Mouse (Mus musculus) embryo, embryonic 11 days (tissue): Measurements from ENCODE around the gene Slc35e4.
"Not testable (repeated sequence)": the region's sequence is repeated elsewhere in the genome, so short reads cannot be mapped to it uniquely, and the experiment has no call there.

Experiments
- DNase-seq: peaks from one replicate; pipeline ENCODE4 v3.0.0-alpha.2; 2015

The Slc35e4 gene

DNA sequence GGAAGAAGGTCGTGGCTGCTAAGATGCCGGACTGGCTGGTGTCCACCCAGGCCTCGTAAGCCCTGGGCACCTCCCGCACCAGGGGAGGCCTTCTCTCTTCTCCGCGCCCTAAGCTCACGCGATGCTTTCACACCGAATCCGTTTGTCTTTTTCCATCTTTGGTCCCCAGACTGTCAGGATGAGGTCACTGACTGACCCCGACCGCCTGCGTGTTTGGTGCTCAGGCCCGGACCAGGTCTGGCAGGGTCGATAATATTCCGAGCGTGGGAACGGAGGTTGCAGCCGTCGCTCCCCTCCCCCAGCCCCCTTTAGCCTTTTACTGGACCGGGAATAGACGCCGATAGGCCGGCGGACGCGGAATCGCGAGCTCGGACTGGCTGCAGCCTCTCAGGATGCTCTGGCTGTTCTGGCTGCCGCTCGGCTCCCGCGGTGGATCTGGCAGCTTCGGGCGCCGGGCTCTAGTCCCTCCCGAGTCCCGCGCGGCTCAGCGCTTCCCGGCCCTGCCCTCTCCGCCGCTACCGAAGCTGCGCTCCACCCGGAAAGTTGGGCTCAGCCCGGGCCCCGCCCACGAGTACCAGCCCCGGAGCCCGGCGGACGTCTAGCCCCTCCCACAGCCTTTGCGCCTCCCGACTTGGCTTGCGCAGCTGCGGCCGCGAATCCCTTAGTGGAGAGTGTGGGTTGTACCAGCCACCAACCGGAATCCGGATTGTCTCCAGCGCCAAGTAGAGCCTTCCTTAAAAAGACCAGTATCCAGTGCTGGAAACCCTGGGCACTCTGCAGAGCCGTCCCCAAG is 952 bp downstream of the Slc35e4 start:
- peak; percentile 92 for DNase-seq

DNA sequence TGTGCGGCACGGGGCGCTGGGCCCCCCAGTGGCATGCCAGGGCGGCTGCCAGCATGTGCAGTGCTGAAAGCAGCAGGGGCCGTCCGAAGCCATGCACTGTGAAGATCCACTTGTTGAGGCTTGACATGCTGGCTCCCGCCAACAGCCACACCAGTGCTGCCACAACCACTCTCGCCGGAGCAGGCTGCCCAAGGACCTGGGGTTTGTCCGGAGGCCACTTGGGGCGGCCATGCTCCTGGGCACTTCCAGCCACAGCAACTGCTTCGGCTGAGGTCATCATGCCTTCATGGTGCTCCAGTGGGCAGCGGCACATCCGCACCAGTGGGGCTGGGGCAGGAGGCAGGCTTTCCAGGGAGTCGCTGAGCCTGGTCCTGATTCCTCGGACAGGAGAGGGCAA is 1.6 kb downstream of the Slc35e4 start:
- DNase-seq, result peak; percentile 47

DNA sequence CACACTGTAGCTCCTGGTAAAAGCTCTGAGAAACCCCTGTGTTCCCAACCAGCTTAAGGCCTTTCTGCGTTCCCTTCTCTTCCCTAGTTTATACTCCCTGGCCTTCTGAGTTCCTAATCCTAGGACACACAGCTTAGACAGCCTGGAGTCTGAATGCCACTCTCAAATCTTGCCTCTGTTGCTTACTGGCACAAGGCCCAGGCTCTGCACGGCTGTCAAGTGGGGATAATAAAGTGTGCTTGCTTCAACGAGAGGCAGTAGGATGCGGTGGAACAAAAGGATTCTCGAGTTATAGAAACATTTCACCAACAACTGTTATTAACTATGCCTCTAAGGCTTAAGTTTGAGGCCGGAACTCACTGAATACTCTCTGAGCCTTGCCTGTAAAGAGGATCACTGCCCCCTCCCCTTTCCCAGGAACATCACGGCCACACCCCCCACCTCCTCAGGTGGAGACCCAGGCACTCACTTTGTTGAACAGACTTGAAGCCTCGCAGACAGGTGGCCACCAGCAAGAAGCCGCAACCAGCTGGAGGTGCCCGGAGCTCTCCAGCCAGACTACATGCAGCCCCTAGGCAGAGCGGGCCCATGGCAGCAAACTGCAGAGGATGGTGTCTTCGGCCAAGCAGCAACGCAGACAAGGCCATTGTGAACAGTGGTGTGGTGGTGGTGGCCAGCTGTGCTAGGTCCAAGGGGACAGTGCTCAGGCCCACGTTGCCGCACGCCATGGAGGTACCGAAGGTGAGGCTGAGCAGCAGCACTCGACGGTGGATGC is 2.2 kb downstream of the Slc35e4 start:
- DNase-seq, result no peak

DNA sequence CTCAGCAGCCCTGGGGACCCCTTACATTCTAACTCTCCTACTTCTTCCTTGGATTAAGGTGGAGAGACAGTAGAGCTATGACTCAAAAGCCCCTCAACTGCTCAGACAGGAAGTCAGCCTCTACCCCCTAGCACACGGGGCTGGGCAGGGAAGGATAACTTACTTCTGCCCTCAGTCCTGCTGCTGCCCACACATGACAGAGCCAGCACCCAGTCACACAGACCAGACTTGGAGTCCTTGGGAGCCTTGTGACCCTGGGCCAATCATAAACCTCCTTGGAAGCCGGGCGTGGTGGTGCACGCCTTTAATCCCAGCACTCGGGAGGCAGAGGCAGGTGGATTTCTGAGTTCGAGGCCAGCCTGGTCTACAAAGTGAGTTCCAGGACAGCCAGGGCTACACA is 3.0 kb downstream of the Slc35e4 start:
- DNase-seq, result not testable (repeated sequence)

DNA sequence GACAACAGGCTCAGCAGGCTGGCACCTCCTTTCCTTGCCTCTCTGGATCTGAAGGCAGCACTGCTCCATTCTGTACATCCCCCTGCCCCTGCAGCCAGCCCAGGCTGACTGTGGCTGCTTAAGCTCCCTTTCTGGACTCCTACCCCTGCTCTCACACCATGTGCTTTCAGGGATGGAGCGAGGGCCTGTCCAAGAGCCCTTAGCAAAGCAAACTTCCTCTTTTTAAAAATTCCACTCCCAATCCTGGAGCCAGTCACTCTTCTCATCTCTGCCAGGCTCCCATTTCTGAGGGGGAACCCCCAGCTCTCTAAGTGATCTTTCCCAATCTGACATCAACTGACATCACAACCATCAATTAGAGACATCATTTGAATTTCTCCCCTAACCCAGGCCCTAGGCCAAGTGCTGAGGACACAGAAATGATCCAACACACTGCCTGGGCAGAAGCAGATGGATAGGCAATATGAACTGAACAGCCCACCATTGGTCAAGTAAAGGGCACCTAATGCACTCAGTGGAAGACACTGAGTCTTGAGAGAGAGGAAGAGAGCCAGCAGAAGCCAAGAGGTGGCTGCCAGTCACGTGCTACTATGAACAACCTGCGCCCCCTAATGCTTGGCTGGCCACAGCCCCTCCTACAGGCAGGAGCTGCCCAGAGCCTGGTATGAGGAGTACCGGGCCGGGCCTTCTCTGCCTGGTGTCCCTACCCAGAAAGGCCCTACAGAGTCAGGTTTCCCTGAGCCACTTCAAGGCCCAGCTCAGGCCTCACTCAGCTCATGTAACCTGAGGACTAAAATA is 3.8 kb downstream of the Slc35e4 start:
- DNase-seq, result no peak

DNA sequence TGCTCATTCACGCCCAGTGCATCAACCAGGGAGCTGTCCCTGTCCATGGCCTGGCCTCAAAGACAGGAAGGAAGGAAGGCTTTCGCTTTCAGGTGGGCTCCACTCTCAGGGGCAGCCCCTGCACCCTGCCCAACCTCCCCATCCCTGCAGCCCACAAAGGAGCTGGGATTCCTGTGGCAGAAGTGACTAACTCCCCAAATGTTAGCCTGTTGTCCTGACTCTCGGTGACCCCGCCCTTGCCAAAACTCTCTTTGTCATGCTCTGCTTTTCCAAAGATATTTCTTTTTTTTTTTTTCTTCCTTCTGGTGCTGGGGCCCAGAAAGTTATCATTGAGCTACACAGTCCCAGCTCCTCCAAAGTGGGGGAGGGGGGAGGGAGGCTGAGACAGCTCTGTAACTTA is 5.2 kb downstream of the Slc35e4 start:
- DNase-seq, result no peak

DNA sequence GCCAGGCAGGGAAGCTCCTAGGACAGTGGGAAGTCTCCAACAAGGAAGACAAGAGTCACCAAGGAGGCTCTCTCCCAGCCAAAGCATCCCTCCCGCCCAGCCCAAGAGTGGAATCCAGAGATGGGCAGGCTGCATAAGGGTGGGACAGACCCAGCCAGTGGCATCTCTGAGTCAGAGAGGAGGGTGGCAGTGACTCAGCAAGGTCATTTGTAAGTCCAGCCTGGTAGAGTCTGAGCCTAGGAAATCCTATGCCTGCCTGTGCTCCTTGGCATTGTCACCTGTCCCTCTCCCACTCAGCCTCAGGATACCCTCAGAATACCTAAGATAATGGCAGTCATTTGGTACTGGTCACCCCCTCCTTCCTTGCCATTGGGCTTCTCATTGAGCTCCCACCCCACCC is 9.0 kb downstream of the Slc35e4 start:
- no peak for DNase-seq

DNA sequence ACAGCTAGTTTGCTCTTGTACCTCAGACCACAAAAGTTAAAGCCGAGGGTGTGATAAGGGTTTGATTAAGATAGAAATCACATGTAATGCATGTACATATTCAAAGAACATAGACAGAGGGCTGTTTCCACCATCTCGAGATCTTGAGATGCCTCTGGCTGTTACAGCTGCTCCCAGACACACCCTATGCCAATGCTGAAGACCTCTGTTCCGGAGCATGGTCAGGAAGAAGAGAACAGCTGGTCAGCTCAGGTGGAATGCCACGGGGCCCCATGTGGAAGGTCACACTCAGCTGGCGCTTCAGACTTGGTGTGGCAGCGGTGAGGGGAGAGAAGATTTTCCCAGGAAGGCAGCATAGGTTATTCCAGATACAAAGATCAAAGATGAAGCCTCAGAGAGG is 9.8 kb downstream of the Slc35e4 start:
- DNase-seq, result no peak

DNA sequence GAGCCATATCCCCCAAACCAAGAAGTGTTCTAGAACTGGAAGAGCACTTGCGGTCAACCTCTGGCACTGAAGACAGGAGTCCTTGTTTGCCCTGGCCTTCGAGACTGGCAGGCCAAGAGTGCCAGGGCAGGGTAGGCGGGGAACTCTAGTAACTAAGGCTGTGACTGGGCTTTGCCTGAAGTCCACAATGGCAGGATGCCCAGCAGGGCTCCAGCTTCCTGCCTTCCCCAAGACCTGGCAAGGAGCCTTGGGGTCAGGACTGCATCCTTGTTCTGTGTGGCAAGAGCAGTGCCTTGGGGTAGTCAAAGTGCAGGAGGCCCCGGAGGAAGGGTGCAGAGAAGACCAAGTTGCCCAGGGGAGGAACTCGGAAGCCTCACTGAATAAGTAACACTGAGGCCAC is 11.4 kb downstream of the Slc35e4 start:
- DNase-seq, result no peak

DNA sequence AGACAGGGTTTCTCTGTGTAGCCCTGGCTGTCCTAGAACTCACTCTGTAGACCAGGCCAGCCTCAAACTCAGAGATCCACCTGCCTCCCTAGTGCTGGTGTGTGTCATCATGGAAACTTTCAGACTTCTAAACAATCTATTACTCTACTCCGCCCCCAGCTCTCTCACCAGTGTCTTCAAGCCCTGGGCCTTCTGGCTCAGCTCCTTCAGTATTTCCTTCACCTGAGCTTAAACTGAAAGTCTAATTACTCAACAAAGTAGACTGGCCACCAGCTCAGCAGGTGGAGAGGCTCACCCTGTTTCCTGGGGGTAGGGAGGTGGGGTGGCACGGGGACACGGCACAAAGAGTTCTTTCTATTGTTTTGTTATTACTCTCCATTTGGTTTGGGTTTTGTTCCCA is 11.9 kb downstream of the Slc35e4 start:
- no peak for DNase-seq

DNA sequence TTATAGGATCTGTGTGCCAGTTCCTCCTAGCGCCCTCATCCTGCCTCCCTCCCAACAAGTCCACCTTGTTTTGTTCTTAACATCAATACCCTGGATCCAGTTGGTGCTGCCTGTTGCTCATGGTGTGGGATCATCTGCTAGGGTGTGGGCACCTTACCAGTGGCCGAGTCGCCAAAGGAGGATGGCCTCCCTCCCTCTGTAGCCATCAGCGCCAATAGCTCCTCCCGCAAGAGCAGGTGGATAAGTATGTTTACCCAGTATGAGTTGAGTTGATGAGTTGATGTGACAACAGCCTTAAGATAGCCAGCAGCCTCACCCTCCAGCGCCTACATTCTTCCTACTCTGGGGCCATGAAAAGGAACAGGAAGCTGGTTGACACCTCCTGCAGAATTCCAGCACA is 14.2 kb downstream of the Slc35e4 start:
- DNase-seq, result no peak

DNA sequence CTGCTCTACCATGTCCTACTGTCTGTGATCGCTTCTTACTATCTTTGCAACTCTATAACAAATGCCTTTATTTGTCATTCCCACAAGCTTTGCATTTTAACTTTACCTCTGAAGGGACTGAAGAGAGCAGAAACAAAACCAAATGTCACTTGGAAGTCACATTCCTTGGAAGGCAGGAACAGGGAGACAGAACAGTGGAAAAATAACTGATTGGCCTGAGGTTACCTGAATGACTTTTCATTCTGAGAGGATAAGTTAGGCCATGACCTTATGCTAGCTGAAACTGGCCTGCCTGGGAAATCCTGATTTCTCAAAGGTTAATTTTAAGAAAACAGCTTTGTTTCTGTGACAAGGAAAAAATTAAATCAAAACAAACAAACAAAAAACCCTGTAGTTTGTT is 18.5 kb downstream of the Slc35e4 start:
- no peak for DNase-seq

DNA sequence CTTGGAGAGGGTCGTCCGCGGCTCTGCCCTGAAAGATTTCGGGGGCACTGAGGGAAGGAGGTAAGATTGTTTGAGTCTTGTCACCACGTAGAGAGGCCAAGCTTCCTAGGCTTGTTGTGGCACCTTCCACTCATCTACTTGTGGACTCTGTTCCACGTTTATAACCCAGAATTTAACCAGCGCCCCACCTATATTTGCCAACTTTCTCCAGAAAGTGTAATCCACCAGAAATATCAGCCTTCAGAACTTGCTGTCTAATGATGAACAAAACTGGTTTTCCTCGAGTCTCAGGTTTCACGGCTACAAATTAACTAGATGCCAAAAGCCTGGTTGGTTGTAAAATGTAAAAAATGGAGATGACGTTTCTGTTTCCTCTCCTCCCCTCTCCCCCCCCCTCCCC is 19.0 kb downstream of the Slc35e4 start:
- peak; percentile 27 for DNase-seq

DNA sequence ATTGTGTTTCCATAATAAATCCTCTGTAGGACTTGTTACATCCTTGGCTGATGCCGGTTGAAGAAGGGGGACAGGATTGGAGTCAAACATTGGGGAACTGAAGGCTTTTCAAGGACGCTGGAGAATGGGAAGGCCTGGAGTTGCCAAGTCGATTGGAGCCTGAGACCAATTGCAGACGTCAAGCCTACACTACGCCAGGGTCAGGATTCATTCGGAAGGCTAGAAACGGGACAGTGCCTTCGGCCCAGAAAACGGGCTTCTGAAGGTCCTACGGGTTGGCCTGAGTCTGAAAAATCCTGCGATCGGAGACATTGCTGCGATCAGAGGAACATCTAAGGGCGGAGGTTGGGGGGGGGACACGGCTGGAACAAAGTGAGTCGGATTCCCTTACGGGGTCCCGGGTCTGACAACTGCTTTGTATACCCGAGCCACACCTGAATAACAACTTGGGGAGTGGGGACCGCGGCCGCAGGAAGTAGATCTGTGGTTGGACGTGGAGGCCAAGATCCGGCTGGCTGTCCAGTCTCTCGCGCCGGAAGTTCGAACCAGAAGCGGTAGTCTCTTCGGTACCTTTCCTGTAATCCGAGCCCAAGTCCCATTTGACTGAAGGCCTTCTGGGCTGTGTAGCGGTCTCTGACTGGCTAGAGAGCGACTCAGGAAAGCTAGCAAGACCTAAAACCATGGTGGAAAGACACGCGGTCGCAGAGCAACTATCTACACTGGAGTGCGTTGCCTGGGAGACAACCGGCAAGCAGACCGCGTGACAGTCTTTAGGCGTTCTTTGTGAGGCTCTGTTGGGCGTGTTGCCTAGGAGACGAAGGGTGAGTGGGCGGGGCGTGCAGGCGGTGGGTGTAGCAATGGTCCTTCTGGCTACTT is 19.8 kb downstream of the Slc35e4 start, which contains the start of the genes 4921536K21Rik and Dusp18:
Gene 4921536K21Rik, minus strand, starts transcription at position 693 of the 876 bp plus-strand sequence.
Gene Dusp18, plus strand, starts transcription at position 835 of the 876 bp plus-strand sequence.
- peak; percentile 96 for DNase-seq

DNA sequence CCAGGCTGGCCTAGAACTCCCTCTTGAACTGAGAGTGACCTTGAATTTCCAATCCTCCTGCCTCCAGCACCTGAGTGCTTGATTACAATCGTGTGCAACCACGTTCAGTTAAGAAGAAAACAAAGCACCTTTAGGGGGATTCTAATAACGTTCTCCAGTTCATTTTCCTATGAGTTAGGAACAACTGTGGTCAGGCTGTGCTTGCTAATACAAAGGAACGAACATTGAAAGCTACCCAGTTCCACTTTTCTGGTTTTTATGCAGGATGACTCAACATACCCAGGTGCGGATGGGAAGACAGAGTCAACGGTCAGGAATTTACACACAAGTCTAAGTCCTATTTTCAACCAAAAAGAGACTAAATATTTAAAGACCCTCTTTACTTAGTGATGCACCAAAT is 20.5 kb downstream of the Slc35e4 start:
- DNase-seq, result no peak

DNA sequence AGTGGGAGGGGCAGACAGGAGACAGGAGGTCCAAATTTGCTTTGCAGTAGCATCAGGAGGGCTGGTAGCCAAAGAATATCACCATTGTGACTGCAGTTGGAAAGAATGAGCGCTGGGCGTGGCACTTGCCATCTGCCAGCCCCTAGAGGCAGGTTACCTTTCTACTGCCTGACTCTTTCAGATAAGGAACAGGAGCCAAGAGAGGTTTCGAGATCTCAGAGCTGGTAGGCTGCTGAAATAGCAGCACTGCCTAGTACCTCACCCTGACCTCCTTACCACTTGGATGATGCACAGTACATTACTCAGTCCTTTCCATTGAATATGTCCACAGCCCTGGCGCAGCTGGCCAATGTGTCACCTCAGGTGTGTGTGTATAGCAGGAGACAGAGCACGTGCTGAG is 27.1 kb downstream of the Slc35e4 start:
- DNase-seq, result no peak

DNA sequence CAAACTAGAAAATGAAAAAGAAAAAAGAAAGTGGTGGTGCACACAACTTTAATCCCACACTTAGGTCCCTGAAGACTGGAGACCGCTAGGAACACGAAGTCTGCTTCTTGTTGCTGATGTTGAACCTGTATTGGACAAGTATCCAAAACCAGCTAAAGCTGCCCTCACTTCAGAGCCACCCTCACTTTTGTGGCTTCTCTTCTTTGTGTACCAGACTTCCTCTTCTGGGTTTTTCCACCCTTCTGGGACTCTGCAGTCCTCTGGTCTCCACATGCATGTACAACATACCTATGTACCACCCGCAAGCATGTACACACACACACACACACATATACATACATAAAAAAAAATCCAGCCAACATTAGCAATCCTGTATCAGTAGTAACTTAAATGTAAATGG is 30.8 kb downstream of the Slc35e4 start:
- DNase-seq, result no peak

DNA sequence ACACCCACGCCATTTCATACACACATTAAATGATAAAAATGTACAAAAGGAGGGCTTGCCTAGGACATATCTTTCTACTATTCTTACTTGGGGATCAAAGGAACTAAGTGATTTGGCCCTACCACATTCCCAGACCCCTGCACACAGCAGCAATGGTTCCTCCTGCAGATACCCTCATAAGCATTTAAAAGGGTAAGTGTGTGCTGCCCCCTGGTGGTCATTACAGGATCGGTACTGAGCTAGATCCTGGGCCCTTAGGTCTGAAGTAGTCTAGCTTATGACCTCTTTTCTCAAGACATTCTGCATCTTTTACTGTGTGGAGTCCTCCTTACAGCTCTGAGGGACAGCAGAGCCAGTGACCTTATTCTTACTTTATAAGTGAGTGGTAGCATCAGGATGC is 34.6 kb downstream of the Slc35e4 start:
- peak; percentile 83 for DNase-seq

DNA sequence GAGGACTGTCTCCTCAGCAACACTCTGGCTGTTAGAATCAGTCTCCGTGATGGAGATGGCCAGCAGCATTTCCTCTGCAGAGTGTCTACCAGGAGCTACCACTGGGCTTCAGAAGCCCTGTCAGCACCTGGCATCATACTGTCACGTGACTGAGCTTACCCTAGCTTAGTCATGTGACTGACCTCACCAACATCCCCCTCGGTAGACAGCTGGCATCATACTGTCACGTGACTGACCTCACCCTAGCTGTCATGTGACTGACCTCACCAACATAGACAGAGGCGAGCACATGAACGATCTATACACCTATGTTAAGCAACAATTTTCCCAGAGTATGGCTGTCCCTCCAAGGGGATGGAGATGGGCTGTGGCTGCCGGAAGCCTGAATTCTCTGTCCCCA is 35.8 kb downstream of the Slc35e4 start:
- DNase-seq, result no peak

DNA sequence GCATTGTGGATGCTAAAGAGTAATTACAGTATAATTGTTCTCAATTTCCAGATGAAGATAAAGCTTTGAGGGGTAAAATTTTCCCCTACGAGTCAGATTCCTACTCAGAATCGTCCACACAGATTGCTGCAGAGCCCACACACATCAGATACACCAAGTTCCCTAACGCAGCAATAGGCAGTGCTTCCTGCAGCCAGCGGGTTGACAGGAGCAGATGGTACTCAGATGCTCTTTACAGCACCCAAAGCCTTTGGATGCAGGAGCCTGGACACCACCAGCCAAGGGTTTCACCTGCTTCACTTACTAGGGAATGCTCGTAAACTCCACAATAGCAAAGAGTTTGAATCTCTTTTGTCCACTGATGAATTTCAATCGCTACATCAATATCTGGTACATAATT is 38.0 kb downstream of the Slc35e4 start:
- no peak for DNase-seq

DNA sequence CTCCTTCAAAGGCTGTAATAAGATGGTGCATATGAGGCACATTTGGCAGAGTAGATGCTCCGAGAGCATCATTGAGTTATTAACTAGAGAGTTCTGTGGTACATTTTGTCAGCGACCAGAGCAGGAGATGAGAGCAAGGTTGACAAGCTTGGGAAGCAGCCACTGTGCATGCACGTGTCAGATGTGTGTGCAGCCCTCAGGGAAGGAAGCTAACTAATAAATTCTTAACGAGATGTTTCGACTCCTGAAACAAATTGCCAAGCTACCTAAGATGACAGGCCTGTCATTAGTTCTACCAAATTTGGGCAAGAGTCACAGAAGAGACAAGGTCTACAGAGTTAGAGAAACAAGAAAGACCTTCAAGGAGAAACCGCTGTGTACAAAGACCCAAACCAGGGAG is 50.1 kb downstream of the Slc35e4 start:
- peak; percentile 30 for DNase-seq

DNA sequence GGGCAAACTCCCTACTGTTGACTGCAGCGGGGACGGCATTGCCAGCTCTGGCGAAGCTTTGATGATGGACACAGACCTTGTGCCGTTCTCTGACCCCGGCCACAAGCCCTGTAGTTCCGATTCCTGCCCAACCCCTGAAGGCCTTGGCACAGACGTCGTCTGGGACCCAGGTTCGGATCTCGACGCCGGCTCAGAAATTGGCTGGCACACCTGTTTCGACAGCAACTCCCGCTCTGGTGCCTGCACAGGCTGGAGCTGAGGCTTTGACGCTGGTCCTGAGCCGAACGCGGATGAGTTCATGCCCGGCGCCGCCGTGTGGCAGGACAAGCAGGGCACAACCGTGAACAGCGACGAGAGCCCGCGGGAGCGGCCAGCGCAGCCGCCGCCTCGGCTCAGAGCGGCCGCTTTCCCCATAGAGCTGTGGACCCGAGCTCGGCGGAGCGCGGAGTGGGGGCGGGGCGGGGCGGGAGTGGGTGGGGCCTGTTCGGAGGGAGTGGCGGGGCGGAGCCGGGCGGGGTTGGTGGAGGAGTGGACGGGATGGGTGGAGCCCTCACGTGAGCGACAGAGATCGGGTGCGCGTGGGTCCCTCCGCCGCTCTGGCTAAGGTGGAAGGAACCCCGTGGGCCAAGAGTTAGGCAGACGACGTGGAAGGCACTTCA is 50.9 kb downstream of the Slc35e4 start, which contains the start of gene Osbp2:
Gene Osbp2, minus strand, starts transcription at position 450 of the 659 bp plus-strand sequence.
- DNase-seq, result peak; percentile 85
